Mouse (Mus musculus): ENCODE data around the gene Kdf1.
A peak's percentile ranks its signal among the peaks of the same experiment; 100 is the strongest.

The Kdf1 gene

GRCm38 (mm10) chr4:133553448-133554330 is 34.9 kb downstream of the Kdf1 start:
- no peak for DNase-seq (ENCODE audit: low read depth, low spot score)

GRCm38 (mm10) chr4:133557041-133557717 is 38.4 kb downstream of the Kdf1 start:
- no peak for DNase-seq (ENCODE audit: low read depth, low spot score)

GRCm38 (mm10) chr4:133559846-133560245 is 41.1 kb downstream of the Kdf1 start:
- no peak for DNase-seq (ENCODE audit: low read depth, low spot score)

GRCm38 (mm10) chr4:133561622-133562021 is 42.9 kb downstream of the Kdf1 start:
- no peak for DNase-seq (ENCODE audit: low read depth, low spot score)

- no peak for DNase-seq (ENCODE audit: low read depth, low spot score)
These were observed 44.4 kb downstream of the Kdf1 start for GRCm38 (mm10) chr4:133563123-133563571.

- no peak for DNase-seq (ENCODE audit: low read depth, low spot score)
These were observed 48.5 kb downstream of the Kdf1 start for GRCm38 (mm10) chr4:133567251-133567650.

- no peak for DNase-seq (ENCODE audit: low read depth, low spot score)
These were observed 50.7 kb downstream of the Kdf1 start for GRCm38 (mm10) chr4:133569291-133570065.

- no peak for DNase-seq (ENCODE audit: low read depth, low spot score)
These were observed 51.3 kb downstream of the Kdf1 start for GRCm38 (mm10) chr4:133570066-133570466.

GRCm38 (mm10) chr4:133574070-133574842 is 55.5 kb downstream of the Kdf1 start, which contains the start of gene Gpatch3:
Gene Gpatch3 (plus strand): TSS chr4:133574745.
- DNase-seq (ENCODE audit: low read depth, low spot score) = peak; percentile 93

GRCm38 (mm10) chr4:133574843-133575202 is 56.1 kb downstream of the Kdf1 start:
- no peak for DNase-seq (ENCODE audit: low read depth, low spot score)

GRCm38 (mm10) chr4:133577983-133578382 is 59.2 kb downstream of the Kdf1 start:
- no peak for DNase-seq (ENCODE audit: low read depth, low spot score)
